Mouse (Mus musculus): ENCODE results near the gene 2310002L09Rik.
"Not testable (repeated sequence)": the region's sequence is repeated elsewhere in the genome, so short reads cannot be mapped to it uniquely, and the experiment has no call there.

Gene 2310002L09Rik

DNA sequence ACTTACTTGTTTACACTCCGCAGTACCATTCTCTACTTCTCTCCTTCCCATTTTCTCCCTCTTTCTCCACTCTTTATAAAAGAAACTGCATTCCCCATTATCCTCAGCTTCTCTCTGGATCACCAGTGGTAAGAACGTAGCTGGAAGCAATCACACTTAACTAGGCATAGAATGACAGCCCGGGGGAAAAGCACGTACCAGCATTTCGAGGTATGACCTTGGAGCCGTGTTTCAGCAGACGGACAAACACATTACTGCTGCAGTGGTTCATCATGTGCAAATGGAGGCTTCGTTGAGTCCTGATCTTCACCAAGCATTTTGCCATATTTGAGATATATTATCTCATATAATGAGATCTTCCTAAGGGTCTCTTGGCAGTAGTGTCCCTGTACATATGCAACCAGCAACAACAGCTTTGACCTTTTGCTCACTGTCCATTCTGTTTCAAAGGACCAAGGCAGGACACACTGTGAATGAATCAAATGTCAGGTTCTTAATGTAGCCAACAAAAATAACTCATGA is at the start of gene 2310002L09Rik:
2310002L09Rik (minus strand) TSS at position 472 of the 522 bp plus-strand sequence.
- no peak for DNase-seq (ENCODE audit: low read depth, low spot score)

DNA sequence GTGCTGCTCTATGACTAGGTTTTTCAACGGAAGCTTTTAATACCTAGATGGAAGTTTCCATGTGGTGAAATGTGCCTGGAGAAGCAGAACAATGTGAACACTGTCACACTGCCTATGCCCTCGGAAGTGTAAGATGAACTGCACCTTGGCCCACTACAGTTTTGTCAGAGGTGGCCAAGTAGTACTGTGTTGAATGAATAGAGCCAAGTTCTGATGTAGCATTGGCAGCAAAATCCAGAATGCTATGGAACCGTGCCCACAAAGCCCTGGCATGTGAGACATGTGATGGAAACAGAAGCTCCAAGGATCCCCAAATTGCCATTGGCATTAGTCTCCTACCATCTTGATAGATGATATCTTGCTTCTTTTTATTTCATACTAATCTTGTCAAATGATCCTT is 29.8 kb upstream of the 2310002L09Rik start:
- no peak for DNase-seq (ENCODE audit: low read depth, low spot score)

DNA sequence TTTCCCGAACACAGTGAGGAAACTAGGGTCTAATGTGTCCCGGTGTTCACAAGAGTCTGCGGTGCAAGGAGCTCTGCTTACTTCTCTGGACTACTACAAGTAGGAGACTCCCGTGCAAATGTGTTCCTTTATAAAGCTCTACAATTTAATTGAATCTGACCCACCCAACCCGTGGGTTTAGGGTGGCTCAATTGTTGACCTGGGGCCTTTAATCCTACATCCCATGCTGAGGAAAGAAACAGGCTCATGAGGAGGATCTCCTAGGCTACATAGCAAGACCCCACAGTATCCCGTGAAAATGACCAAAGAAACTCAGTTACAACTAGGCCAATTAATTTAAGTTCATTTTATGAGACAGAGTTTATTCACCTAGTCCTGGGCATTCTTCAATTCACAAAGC is 30.0 kb downstream of the 2310002L09Rik start, which contains the start of gene Gm11756:
Gm11756 (minus strand) TSS at position 101 of the 400 bp plus-strand sequence.
- not testable (repeated sequence) for DNase-seq (ENCODE audit: low read depth, low spot score)

DNA sequence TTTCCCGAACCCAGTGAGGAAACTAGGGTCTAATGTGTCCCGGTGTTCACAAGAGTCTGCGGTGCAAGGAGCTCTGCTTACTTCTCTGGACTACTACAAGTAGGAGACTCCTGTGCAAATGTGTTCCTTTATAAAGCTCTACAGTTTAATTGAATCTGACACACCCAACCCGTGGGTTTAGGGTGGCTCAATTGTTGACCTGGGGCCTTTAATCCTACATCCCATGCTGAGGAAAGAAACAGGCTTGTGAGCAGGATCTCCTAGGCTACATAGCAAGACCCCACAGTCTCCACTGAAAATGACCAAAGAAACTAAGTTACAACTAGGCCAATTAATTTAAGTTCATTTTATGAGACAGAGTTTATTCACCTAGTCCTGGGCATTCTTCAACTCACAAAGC is 44.8 kb downstream of the 2310002L09Rik start, which contains the start of gene Gm13871:
Gm13871 (minus strand) TSS at position 101 of the 400 bp plus-strand sequence.
- DNase-seq (ENCODE audit: low read depth, low spot score), result not testable (repeated sequence)

DNA sequence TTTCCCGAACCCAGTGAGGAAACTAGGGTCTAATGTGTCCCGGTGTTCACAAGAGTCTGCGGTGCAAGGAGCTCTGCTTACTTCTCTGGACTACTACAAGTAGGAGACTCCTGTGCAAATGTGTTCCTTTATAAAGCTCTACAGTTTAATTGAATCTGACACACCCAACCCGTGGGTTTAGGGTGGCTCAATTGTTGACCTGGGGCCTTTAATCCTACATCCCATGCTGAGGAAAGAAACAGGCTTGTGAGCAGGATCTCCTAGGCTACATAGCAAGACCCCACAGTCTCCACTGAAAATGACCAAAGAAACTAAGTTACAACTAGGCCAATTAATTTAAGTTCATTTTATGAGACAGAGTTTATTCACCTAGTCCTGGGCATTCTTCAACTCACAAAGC is 59.6 kb downstream of the 2310002L09Rik start, which contains the start of gene Gm11757:
Gm11757 (minus strand) TSS at position 101 of the 400 bp plus-strand sequence.
- DNase-seq (ENCODE audit: low read depth, low spot score), result not testable (repeated sequence)
